Mouse (Mus musculus) heart, postnatal 25 days (tissue): ENCODE measurements at regions not wholly inside any gene's neighbourhood (a gene's known extent, or its start where the extent isn't known, plus 50 kb on each side); places are given as distances from the start of the nearest gene placed in this dataset.
"Not testable (repeated sequence)": the region's sequence is repeated elsewhere in the genome, so short reads cannot be mapped to it uniquely, and the experiment has no call there.

Source experiments
- DNase-seq: peaks from one replicate; pipeline ENCODE4 v3.0.0; 2022; ENCODE audit warnings: low spot score
- intact Hi-C: fragments of 180-260 bp; cut with DNase I; formaldehyde crosslinking; loops from one replicate; pipeline ENCODE4 v1.15.1; 2025

GRCm38 (mm10) chr6:143423026-143423425 lies 256.0 kb downstream of the Etnk1 start:
- intact Hi-C loops = no loop called here
- no peak for DNase-seq

GRCm38 (mm10) chr6:143425182-143425829 lies 258.3 kb downstream of the Etnk1 start:
- DNase-seq = no peak
- intact Hi-C loops = no loop called here

GRCm38 (mm10) chr6:143431896-143432450 lies 265.0 kb downstream of the Etnk1 start:
- no peak for DNase-seq
- intact Hi-C loops = no loop called here

- intact Hi-C loops = no loop called here
Observed at GRCm38 (mm10) chr6:143437367-143438271, 270.6 kb downstream of the Etnk1 start.

GRCm38 (mm10) chr6:143438272-143438591 lies 271.2 kb downstream of the Etnk1 start:
- DNase-seq = no peak
- intact Hi-C loops = no loop called here

More at GRCm38 (mm10) chr6:143437367-143438271, 270.6 kb downstream of the Etnk1 start:
- no peak for DNase-seq

- intact Hi-C loops = no loop called here
- no peak for DNase-seq
Observed at GRCm38 (mm10) chr6:143439484-143439883, 272.5 kb downstream of the Etnk1 start.

- intact Hi-C loops = no loop called here
- no peak for DNase-seq
Observed at GRCm38 (mm10) chr6:143440237-143440950, 273.4 kb downstream of the Etnk1 start.

- DNase-seq = no peak
- intact Hi-C loops = no loop called here
Observed at GRCm38 (mm10) chr6:143442361-143442760, 275.3 kb downstream of the Etnk1 start.

GRCm38 (mm10) chr6:143443446-143443845 lies 276.4 kb downstream of the Etnk1 start:
- no peak for DNase-seq
- intact Hi-C loops = no loop called here

GRCm38 (mm10) chr6:143444782-143445181 lies 277.8 kb downstream of the Etnk1 start:
- intact Hi-C loops = no loop called here
- DNase-seq = no peak

GRCm38 (mm10) chr6:143445834-143446552 lies 279.0 kb downstream of the Etnk1 start:
- intact Hi-C loops = no loop called here
- no peak for DNase-seq

GRCm38 (mm10) chr6:143447060-143447459 lies 280.0 kb downstream of the Etnk1 start:
- intact Hi-C loops = no loop called here

GRCm38 (mm10) chr6:143449071-143449470 lies 282.1 kb downstream of the Etnk1 start:
- intact Hi-C loops = no loop called here
- DNase-seq = no peak

More at GRCm38 (mm10) chr6:143447060-143447459, 280.0 kb downstream of the Etnk1 start:
- DNase-seq = no peak

GRCm38 (mm10) chr6:143451869-143452268 lies 284.8 kb downstream of the Etnk1 start:
- intact Hi-C loops = no loop called here
- DNase-seq = no peak

GRCm38 (mm10) chr6:143454695-143455218 lies 287.7 kb downstream of the Etnk1 start:
- DNase-seq = no peak
- intact Hi-C loops = no loop called here

GRCm38 (mm10) chr6:143464907-143465537 lies 298.0 kb downstream of the Etnk1 start:
- no peak for DNase-seq
- intact Hi-C loops = no loop called here

GRCm38 (mm10) chr6:143472676-143473075 lies 305.7 kb downstream of the Etnk1 start:
- intact Hi-C loops, DNase-seq: not testable (repeated sequence)

- no peak for DNase-seq
- intact Hi-C loops = no loop called here
Observed at GRCm38 (mm10) chr6:143474396-143474795, 307.4 kb downstream of the Etnk1 start.

- DNase-seq = no peak
- intact Hi-C loops = no loop called here
Observed at GRCm38 (mm10) chr6:143475296-143475695, 308.3 kb downstream of the Etnk1 start.
